Mouse (Mus musculus): ENCODE data around the gene Fut2.

The Fut2 gene

DNA sequence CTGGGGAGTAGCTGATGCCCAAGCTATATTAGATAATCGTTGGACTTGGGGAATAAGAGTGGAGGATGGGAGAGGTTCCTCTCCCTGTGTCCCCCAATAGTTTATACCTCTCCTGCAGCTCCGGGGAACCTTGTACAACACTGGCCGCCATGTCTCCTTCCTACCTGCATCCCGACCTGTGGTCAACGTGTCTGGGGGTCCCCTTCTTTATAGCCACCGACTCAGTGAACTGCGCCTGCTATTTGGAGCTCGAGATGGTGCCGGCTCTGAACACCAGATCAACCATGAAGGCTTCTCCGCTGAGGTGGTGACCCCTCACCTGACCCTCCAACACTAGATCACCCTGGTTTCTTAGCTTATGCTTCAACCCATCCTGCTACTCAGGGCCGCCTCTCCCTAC, 36.1 kb upstream of the Fut2 start:
- DNase-seq, result no peak

DNA sequence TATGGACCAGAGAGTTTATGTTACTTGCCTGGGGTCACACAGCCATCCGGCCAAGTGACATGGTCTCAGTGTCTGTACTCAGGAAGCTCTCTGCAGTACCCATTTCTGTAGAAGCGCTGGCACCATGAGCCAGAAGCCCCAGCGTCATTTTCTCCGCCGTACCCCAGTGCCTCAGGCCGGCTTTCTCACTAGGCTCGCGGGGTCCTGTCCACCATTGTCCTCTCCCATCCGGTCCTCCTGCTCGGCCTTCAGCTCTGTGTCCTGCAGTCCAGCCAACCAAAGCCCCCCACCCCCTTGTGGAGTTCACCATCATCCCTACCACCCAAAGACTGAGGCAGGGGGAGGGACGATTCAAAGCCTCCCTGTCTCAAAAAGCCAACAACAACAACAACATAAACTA, 35.4 kb upstream of the Fut2 start:
- DNase-seq, result no peak

DNA sequence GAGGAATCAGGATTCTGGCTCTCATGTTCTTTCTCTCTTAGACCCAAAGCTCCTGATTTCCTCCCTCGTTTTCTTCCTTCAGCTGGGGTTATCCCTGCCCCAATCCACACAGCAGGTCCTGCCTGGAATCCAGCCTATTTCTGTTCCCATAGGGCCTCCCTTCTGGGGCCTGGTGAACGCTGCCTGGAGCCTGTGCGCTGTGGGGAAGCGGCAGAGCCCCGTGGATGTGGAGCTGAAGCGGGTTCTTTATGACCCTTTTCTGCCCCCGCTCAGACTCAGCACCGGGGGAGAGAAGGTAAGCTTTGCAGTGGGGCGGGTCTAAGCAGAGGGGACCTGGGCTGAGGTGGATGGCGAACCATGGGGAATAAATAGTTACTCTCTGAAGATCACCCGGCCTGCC, 34.9 kb upstream of the Fut2 start:
- no peak for DNase-seq

DNA sequence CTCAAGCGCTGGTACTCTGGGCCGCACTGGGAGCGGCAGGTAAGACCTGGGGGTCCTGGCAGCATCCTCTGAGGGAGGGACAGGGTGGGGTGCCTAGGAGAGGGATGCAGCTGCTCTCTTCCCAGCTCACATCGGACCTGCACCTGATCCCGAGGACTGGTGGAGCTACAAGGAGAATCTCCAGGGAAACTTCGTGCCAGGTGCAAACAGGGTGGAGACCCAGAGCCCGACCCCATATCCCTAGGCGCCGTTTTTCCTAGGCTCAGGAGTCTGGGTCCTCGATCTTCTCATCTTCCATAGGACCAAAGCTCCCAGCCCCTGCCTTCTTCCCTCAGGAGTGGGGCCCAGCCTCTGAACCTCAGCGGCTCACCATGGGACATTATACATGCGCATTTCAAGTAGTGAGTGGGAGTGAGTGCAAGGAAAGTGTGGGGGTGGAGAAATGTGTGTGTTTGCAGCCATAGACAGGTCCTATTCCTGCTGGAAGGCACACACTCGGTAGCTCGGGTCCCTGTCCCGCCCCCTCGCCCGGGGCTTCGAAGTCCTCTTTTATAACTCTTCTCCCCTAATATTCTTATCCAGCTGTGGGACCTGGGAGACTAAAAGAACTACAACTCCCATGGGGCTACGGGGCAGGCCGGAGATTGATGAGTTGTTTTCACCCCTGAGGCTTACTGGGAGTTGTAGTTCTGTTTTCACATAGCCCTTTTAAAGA, 34.3 kb upstream of the Fut2 start:
- DNase-seq, result peak; percentile 88

DNA sequence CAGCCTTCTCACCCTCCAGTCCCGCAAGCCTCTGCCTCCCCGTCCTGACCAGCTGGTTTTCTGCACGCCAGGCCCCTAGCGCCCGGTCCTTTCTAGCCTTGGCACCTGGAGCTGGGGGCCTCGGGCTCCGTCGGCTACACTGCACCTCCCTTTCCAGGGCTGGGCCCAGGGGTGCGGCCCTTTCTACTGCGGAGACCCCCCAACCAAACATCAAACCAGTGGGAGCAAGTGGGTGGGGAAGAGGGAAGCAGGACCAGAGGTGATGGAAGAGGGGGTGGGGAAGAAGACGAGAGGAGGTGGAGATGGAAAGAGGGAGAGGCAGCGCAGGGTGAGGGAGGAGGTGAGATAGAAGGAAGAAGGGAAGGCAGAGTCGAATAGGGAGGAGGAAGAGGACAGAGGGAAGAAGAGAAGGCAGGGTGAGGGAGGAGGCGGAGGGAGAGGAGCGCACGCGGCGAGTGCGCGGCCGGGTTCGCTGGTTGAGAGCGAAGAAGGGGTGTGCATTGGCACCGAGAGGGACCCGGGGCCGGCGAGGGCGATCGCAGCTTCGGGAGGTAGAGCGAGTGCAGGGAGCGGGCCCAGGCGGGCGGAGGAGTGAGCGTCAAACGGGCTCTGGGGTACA, 33.4 kb upstream of the Fut2 start, which contains the start of gene Car11:
Gene Car11, plus strand, starts transcription at position 321 of the 619 bp plus-strand sequence.
- DNase-seq, result no peak

DNA sequence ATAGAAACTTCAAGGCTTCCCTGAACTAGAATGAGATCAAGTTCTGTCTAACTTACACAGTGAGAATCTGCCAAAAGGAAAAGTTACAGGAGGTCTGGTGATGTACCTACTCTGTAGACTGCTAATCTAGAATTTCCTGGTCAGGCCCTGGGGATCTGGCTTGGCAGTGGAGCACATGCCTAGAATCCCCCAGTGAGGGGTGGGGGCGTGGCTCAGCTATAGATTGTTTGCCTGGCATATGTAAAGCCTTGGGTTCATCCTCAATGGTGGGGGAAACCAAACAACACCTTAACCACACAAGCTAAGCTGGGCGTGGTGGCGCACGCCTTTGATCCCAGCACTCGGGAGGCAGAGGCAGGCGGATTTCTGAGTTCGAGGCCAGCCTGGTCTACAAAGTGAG, 31.7 kb upstream of the Fut2 start:
- DNase-seq, result no peak

DNA sequence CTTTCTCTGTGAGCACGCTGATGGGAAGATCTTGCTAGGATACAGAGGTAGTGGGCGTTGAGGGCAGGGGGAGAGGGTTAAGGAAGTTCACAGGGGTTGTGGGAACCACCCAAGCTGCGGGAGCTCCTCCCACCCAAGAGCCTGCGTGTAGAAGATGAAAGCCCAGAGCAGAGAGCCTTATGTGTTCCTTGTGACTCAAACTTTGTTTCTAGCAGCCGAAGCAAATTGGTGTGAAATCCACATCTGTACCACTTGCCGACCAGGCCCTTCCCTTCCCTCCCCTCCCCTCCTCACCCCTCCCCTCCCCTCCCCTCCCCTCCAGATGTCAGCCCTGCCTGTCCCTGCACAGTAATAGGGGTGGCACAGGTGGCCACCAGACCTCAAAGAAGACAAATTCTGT, 28.9 kb upstream of the Fut2 start:
- DNase-seq, result no peak

DNA sequence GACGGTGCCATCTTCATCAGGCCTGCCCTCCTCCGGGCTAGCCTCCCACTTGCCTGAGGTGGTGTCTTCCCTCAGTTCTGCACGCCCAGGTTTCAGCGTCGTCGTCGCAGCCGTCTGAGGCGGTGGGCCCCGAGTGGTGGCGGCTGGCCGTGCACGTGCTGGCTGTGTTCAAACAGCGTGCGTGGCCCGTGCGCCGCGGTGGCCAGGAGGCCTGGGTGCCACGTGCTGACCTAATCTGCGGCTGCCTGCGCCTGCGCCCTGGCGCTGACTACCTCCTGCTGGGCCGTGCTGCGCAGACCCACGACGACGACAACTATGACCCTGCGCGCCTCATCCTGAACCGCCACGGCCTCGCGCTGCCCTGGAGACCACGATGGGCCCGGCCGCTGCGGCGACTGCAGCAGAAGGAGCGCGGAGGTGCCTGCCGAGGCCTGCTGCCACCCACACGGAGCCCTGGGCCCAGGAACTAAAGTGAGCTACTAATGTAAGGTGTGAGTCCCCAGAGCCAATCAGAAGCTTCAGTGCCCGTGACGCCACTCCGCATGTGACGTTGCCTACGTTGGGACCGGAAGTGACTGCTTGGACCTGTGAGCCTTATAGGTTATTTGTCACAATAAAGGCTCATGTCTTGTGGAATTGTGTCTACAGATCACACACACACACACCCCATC, 27.9 kb upstream of the Fut2 start, which contains the start of gene Sec1:
Gene Sec1, minus strand, starts transcription at position 482 of the 671 bp plus-strand sequence.
- no peak for DNase-seq

DNA sequence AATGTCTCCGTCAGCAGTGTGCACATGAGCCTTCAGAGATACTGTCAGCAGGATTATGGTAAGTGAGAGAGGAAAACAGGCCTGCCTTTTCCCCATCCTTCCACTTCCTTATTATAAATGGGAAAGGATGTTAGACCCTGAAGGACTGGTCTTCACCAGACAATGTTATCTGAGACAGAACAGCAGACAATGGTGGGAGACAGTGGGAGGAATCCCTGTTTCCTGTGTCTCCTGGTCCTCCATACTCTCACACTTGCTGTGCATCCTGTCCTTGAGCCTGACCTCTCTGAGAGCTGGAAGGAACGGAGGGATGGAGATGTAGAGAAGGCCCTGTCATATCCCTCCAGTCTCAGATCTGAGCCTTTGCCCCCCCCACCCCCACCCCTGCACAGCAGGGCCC, 26.2 kb upstream of the Fut2 start:
- DNase-seq, result no peak

DNA sequence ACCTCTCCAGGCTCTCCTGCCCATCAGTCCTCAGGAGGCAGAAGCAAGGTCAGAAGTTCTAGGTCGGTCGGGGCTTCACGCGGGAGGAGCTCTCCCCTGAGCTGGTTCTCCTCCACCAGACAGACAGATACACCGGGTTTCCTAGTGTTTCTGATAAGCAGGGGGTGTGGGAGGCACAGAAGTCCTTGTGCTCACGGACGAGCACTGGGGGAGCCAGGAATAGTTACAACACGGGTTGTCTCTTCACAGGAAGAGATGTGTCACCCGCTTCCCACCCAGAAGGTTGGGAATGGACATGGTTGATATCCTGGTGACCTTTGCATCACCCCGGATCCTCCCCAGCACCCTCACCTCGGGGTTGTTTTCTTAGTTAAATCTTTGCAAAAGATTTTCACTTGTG, 23.6 kb upstream of the Fut2 start:
- DNase-seq, result no peak

DNA sequence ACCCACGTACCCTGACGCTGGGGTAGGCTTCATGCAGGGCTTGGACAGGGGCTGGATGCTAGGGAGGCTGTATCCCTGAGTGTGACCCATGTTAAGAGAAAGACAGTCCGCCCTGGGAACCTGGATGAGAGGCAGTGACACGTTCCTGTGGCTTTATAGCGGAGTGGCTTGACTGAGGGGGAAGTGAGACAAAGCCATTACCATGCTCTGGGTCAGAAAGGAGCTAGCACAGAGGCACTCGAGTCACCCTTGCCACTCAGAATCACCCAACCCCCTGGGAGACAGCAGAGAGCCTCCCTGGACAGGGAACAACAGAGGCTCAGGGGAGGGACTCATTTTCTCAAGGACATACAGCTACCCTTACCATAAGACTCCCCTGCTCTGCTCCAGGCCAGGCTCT, 22.9 kb upstream of the Fut2 start:
- DNase-seq, result no peak

DNA sequence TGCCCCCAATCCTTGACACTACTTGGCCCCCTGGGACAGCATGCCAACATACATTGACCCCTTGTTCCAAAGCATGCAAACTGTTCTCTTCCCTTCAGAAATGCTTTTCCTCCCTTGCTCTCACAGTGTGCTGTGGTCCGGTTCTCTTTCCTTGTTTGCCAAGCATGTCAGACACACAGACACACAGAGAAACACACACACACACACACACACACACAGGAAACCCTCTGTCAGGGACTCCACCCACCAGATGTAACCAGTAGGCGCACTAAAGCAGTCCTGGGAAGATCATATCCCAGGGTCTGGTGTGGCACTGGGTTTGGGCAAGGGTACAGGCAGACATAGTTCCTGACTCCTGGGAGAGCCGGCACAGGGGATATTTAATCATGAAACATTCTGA, 20.6 kb upstream of the Fut2 start:
- DNase-seq, result no peak

DNA sequence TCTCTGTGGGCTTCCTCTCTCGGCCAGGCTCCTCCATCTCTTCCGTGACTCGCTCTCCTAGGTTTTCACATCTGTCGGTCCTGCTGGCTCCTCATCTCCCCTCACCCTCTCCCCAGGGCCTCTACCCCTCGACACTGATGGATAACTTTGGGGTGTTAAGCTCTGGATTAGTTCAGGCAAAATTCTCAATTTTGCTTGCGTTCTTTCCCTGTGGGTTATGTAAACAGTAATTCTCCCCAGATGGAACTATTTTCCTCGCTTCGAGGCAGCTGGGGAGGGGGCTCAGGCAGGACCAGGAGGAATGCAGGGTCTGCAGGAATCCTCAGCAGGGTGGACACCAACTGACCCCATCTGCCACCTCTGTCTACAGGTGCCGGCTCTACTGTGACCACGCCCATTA, 19.6 kb upstream of the Fut2 start:
- no peak for DNase-seq

DNA sequence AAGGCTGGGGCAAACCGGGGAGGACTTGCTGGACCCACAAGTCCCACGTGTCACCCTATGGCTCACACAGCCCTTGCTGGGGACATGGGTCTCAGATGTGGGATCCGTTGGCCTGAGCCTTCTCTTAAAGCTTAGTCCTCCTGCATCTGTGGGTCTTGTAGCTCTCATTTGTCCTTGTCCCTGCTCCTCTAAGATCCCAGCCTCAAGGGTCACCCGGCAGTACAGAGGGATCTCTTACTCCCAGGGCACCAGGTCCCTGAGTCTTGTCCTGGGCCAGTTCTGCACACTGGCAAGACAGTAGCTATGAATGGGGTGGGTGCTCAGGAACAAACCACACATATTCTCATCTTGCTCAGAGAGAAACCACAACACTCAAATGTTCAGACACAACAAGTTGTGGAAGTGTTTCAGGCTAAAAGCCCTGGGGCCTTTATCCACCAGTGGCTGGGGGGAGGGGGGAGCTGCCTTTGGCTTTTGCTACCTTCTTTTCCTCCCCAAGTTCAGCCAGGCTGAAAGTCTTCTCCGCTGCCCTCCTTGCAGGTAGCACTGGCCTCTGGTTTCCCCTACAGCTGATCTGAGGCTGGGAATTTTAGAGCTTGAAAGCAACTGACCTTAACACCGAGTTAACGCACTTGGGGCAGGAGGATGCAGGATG, 17.3 kb upstream of the Fut2 start, which contains the start of gene Ntn5:
Gene Ntn5, plus strand, starts transcription at position 627 of the 655 bp plus-strand sequence.
- no peak for DNase-seq

DNA sequence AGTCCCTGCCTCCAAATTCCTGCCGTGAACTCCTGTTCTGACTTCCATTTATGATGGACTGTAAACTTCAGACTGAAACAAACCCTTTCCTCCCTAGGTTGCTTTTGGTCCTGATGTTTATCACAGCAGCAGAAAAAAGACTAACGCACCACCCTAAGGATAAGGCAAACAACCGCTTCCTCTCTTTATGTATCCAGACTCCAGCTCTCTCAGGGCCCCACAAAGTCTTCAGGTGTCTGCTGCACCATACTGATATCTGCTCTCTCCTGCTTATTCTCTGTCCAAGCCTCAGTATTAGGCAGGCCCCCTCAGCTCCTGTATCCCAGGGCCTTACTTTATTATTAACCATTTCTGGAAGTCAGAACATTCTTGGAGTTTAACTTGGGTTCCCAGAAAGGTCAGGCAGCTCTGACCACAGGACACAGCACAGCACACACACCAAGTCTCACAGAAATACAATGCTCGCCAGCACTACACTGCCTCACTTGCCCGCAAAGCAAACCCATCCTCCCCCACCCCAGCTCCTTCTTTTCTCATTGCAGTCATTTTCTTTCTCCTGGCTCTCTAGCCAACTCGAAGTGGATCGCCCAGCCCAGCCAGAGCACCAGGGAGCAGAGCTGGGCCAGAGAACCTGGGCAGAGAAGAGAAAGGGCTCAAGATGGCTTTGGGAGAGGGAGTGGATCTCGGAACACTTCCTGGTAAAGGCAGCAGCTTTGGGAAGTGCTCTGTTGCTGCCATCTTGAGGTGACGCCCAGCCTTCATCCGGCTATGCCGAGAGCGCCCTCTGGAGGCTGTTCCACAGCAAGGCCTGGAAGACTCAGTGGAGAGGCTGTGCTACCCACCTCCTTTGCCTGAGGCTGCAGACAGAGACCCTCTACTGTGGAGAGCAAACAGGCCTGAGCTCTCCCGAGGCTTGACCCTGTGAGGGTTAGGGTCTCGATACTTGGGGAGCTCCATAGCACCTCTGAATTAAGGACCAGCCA, 16.2 kb upstream of the Fut2 start:
- peak; percentile 93 for DNase-seq

DNA sequence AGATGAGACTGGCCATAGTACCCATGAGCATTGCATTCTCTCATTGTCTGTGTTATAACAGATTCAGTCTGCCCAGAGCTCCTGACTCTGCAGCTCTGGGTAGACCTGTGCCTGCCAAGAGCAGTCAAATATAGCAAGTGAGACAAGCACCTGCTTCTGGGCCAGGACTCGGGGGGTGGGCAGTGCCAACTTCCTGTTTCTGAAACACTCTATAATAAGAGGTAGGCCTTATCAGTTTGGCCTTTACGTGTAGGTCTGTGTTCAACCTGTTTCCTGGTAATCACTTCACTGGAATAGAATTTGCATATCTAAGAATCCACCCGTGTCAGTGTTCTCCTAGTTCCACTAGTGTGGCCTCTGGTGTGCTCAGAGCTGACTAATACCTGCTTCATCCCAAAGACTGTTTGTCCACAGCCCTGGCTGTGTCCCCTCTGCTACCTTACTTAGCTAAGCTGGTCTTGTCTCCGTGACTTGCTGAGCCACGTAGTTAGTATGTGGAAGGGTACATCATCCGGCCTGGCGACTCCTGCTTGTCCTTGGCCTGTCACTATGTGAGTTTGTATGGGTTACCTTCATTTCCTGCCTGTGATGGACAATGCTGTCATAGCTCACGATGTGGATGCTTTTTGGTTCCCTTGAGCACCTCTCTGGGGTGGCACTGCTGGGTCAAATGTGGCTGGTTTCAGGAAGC, 15.0 kb upstream of the Fut2 start:
- DNase-seq, result no peak

DNA sequence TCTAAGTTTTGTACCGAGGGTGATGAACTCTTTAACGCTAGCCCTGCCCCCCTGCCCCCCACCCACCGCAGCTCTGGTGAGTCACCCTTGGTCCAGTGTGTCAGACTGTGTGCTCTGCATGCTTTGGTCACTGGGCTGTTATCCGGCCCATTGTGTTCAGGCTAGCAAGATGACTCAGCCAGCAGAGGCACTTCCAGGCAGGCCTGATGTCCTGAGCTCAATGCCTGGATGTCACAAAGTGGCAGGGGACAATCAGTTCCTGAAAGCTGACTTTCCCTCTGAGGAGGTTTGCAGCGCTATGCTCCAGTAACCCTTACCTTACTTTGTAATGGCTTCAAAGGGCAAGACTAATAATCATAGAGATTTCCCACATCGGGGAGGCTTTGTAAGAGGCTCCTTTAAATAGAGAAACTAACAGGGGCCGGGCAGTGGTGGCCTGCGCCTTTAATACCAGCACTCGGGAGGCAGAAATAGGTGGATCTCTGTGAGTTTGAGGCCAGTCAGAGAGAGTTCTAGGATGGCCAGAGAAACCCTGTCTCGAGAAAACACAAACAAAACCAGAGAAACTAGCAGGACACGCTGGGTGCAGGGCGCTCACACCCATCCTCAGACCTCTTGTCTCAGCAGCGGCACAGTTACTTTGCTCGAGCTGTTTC, 13.9 kb upstream of the Fut2 start:
- DNase-seq, result peak; percentile 64

DNA sequence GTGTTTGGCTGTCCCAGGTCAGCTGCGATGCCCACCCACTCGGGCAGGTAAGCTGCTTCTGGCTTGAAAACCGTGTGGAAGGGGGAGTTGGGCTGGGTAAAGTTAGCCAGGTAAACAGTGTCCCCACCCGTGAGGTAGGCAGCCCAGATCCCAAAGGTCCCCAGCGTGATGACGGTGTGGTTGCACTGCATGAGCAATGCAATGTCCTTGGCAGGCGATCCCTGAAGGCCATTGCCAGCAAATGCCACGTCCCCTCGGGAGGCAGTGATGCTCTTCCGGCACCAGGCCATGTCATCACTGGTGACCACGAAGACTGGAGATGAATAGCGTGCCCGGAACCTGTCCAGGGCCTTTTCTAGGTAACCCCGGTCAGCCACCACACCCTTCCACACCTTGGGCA, 12.3 kb upstream of the Fut2 start:
- DNase-seq, result no peak

DNA sequence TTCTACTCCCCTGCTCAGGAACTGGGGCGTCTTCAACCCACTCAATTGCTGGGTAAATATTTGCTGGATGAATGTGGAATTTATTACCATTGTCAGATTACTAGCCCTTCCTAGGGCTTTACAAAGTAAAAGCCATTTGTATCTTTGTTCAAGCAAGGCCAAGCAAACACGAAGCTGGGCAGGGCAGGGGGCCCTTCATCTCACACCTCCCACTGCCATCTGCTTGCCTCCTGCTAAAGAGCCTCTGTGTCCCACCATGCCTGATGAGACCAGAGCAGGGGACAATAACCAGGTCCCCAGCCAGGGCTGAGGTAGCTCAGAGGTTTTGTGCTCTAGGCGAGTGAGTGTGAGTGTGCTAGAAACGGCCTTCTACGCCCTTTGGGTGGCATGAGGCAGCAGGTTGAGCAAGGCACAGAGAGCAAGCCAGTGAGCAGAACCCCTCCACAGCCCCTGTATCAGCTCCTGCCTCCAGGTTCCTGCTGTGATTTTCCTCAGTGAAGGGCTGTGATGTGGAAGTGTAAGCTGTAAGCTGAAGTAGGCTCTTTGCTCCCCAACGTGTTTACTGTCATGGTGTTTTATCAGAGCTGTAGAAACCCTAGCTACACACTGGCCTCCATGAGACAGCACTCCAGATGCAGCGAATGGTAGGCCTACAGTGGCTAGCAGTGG, 11.6 kb upstream of the Fut2 start:
- no peak for DNase-seq

DNA sequence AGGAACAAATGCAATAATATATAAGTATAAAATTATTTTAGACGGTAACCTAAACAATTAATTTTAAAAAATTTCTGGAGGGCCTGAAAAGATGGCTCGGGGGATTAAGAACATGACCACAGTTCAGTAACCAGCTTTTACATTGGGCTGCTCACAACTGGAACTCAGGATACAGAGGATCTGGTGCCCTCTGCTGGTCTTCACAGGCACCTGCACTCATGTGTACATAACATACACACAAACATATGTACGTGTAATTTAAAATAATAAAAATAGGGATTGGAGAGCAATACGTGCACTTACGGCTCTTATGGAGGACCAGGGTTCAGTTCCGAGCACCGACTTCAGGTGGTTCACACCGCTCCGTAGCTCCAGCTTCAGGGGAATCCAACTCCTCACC, 2.7 kb upstream of the Fut2 start:
- DNase-seq, result no peak

DNA sequence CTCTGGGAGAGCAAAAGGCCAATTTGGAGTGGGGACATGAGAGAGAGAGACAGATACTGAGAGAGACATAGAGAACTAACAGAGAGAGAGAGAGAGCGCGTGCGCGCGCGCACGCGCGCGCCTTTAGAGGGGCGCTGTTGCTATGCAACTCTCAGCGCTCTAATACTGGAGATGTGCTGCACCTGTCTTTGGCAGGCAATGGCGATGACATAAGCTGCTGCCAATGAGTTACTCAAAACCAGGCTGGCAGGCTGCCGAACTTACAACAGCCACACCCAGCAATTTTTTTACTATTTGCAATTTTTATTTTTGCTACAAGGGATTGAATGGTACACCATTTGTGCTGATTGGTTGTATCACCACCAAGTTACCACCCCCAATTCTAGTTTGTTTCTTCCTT, 1.6 kb upstream of the Fut2 start:
- no peak for DNase-seq

Measured in lung, postnatal 10 days (tissue).